ENCODE assay signal across 1 mouse cellular context in the genomic region with DNA sequence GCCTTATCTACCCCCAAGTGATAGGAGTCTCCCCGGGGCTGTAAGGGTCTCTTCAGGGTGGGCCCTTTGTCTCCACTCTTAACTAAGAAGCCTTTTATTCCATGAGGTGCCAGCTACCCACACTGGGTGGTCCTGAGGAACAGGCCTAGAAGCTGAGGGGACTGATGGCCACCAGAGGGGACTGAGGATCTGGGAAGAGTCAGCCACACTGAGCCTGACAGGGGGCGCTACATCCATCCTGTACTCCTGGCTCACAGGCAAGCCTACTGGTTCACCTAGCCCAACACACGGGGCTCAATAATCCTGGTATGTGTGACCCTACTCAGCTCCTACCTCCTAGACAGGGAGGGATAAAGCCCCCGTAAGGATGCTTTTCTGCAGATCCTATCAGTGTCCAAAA.
TF ChIP-seq lines count a peak whose summit lies in the region.

No protein-coding gene starts in this region.

TF ChIP-seq in MEL, 35 proteins besides CTCF, POLR2A, EP300 and RAD21 (continued from another document):
- no peak for TF ChIP-seq CHD2 (IDR thresholded peaks at IDR 0.05; ENCODE audit: low read length)
- no peak for TF ChIP-seq POLR2AphosphoS5 (IDR thresholded peaks at IDR 0.05; ENCODE audit: borderline replicate concordance, low read depth, low read length)
